Mouse (Mus musculus) CH12.LX (cell line): ENCODE results near the gene Sdhd. TPM values are rescaled to one million over a fixed set of nuclear protein-coding genes. Genes with fewer than 3 reads are reported as not detected.

ENCODE experiments used
- DNase-seq: peaks from one replicate; pipeline ENCODE4 v3.0.0-alpha.2; 2013; ENCODE audit errors: extremely low read depth
- H3K27ac ChIP-seq: 2 replicates; pipeline ENCODE4 v1.5.1; 2012; ENCODE audit warnings: low read depth, mild to moderate bottlenecking, control low read depth, moderate library complexity; ENCODE audit not compliant: insufficient read depth
- H3K27me3 ChIP-seq: replicated peaks from 2 replicates; pipeline ENCODE3; 2012; ENCODE audit warnings: inconsistent platforms
- H3K36me3 ChIP-seq, 2 experiments: replicated peaks in 1 of 2; 2 replicates each; pipeline versions ENCODE3 to v1.6.1; 2012; ENCODE audit warnings: inconsistent platforms in 1 of 2, low read length in 1 of 2, mild to moderate bottlenecking in 1 of 2, mixed read lengths in 1 of 2, moderate library complexity in 1 of 2; ENCODE audit not compliant: control insufficient read depth in 1 of 2, insufficient read depth in 1 of 2
- H3K4me1 ChIP-seq, 2 experiments: 2 replicates each; pipeline ENCODE4 v1.6.1; 2012; ENCODE audit warnings: inconsistent platforms in 1 of 2, moderate library complexity in 1 of 2; ENCODE audit not compliant: insufficient read depth in 2 of 2, control insufficient read depth in 1 of 2
- H3K4me2 ChIP-seq: 2 replicates; pipeline ENCODE4 v1.6.1; 2012; ENCODE audit warnings: low read depth, mild to moderate bottlenecking, control low read depth; ENCODE audit not compliant: poor library complexity, insufficient read depth, severe bottlenecking
- H3K4me3 ChIP-seq, 3 experiments: fragments of 150-350 bp in 1 of 3; sonication (generic) in 1 of 3; replicated peaks in 1 of 3; 2 replicates each; pipeline versions ENCODE3 to v1.5.1; 2011 to 2012; ENCODE audit warnings: low read depth in 2 of 3, low read length in 2 of 3, mild to moderate bottlenecking in 2 of 3, moderate library complexity in 2 of 3, control low read depth in 1 of 3, improper control_type of control experiment in 1 of 3, inconsistent platforms in 1 of 3, mixed read lengths in 1 of 3; ENCODE audit not compliant: poor library complexity in 1 of 3
- H3K79me2 ChIP-seq: replicated peaks from 2 replicates; pipeline ENCODE4 v1.6.1; 2012; ENCODE audit warnings: mild to moderate bottlenecking, moderate library complexity; ENCODE audit not compliant: control insufficient read depth, poor library complexity, insufficient read depth, severe bottlenecking; ENCODE audit errors: extremely low read depth
- H3K9ac ChIP-seq: 2 replicates; pipeline ENCODE4 v1.6.1; 2012; ENCODE audit warnings: low read depth, mild to moderate bottlenecking, control low read depth, moderate library complexity; ENCODE audit not compliant: insufficient read depth
- H3K9me3 ChIP-seq: replicated peaks from 2 replicates; pipeline ENCODE3; 2012; ENCODE audit warnings: low read length, inconsistent platforms, mixed read lengths
- BHLHE40 ChIP-seq: IDR thresholded peaks from 2 replicates; pipeline ENCODE4 v1.6.1; 2011; ENCODE audit warnings: mild to moderate bottlenecking, low read depth, low read length, improper control_type of control experiment
- CHD1 ChIP-seq: IDR thresholded peaks from 2 replicates; pipeline ENCODE4 v1.6.1; 2012; ENCODE audit warnings: low read depth, low read length, improper control_type of control experiment, inconsistent platforms
- CHD2 ChIP-seq: IDR thresholded peaks from 2 replicates; pipeline ENCODE4 v1.6.1; 2011; ENCODE audit warnings: low read length, improper control_type of control experiment
- ELF1 ChIP-seq: IDR thresholded peaks from 2 replicates; pipeline ENCODE4 v1.6.1; 2014; ENCODE audit warnings: low read depth, mild to moderate bottlenecking, inconsistent platforms, low read length, improper control_type of control experiment
- EP300 ChIP-seq: IDR thresholded peaks from 2 replicates; pipeline ENCODE4 v1.6.1; 2011; ENCODE audit warnings: low read length, improper control_type of control experiment
- ETS1 ChIP-seq: conservative IDR thresholded peaks from 2 replicates; pipeline ENCODE4 v1.6.1; 2012; ENCODE audit warnings: low read depth, mild to moderate bottlenecking, inconsistent platforms, low read length, improper control_type of control experiment, moderate library complexity
- HCFC1 ChIP-seq: IDR thresholded peaks from 2 replicates; pipeline ENCODE4 v1.6.1; 2012; ENCODE audit warnings: low read depth, mild to moderate bottlenecking, inconsistent platforms, low read length, improper control_type of control experiment
- IRF4 ChIP-seq: IDR thresholded peaks from 2 replicates; pipeline ENCODE4 v1.6.1; 2014; ENCODE audit warnings: low read depth, mild to moderate bottlenecking, inconsistent platforms, low read length, improper control_type of control experiment
- JUN ChIP-seq: IDR thresholded peaks from 2 replicates; pipeline ENCODE4 v1.6.1; 2011; ENCODE audit warnings: low read depth, mild to moderate bottlenecking, low read length, improper control_type of control experiment, moderate library complexity; ENCODE audit not compliant: insufficient read depth
- JUND ChIP-seq: conservative IDR thresholded peaks from 2 replicates; pipeline ENCODE4 v1.6.1; 2011; ENCODE audit warnings: low read depth, low read length, improper control_type of control experiment
- KAT2A ChIP-seq: IDR thresholded peaks from 2 replicates; pipeline ENCODE4 v1.6.1; 2012; ENCODE audit warnings: low read length, improper control_type of control experiment, inconsistent platforms; ENCODE audit not compliant: insufficient replicate concordance
- MAFK ChIP-seq: IDR thresholded peaks from 2 replicates; pipeline ENCODE4 v1.6.1; 2011; ENCODE audit warnings: low read length, improper control_type of control experiment; ENCODE audit not compliant: insufficient replicate concordance
- MAZ ChIP-seq: IDR thresholded peaks from 2 replicates; pipeline ENCODE4 v1.6.1; 2012; ENCODE audit warnings: low read depth, mild to moderate bottlenecking, inconsistent platforms, low read length, improper control_type of control experiment, moderate library complexity
- MEF2A ChIP-seq: IDR thresholded peaks from 2 replicates; pipeline ENCODE4 v1.6.1; 2014; ENCODE audit warnings: low read depth, mild to moderate bottlenecking, inconsistent platforms, low read length, improper control_type of control experiment, borderline replicate concordance
- MXI1 ChIP-seq: IDR thresholded peaks from 2 replicates; pipeline ENCODE4 v1.6.1; 2011; ENCODE audit warnings: mild to moderate bottlenecking, low read depth, low read length, improper control_type of control experiment
- MYC ChIP-seq: IDR thresholded peaks from 2 replicates; pipeline ENCODE4 v1.6.1; 2011; ENCODE audit warnings: low read depth, mild to moderate bottlenecking, improper control_type of control experiment, low read length
- NRF1 ChIP-seq: IDR thresholded peaks from 2 replicates; pipeline ENCODE4 v1.6.1; 2014; ENCODE audit warnings: low read depth, mild to moderate bottlenecking, inconsistent platforms, low read length, improper control_type of control experiment, moderate library complexity
- PAX5 ChIP-seq: IDR thresholded peaks from 2 replicates; pipeline ENCODE4 v1.6.1; 2012; ENCODE audit warnings: low read length, inconsistent platforms, mixed read lengths
- POLR2A ChIP-seq: IDR thresholded peaks from 2 replicates; pipeline ENCODE4 v1.6.1; 2011; ENCODE audit warnings: low read depth, mild to moderate bottlenecking, improper control_type of control experiment, low read length
- POLR2AphosphoS2 ChIP-seq: IDR thresholded peaks from 2 replicates; pipeline ENCODE4 v1.6.1; 2011; ENCODE audit warnings: low read depth, low read length, improper control_type of control experiment
- RCOR1 ChIP-seq: conservative IDR thresholded peaks from 2 replicates; pipeline ENCODE4 v1.6.1; 2012; ENCODE audit warnings: low read depth, mild to moderate bottlenecking, inconsistent platforms, low read length, improper control_type of control experiment
- SIN3A ChIP-seq: IDR thresholded peaks from 2 replicates; pipeline ENCODE4 v1.6.1; 2012; ENCODE audit warnings: low read length, improper control_type of control experiment, inconsistent platforms
- SMC3 ChIP-seq: IDR thresholded peaks from 2 replicates; pipeline ENCODE4 v1.6.1; 2011; ENCODE audit warnings: low read depth, low read length, improper control_type of control experiment
- TCF12 ChIP-seq: IDR thresholded peaks from 2 replicates; pipeline ENCODE4 v1.6.1; 2014; ENCODE audit warnings: low read depth, mild to moderate bottlenecking, inconsistent platforms, low read length, improper control_type of control experiment
- USF1 ChIP-seq: IDR thresholded peaks from 2 replicates; pipeline ENCODE4 v1.6.1; 2014; ENCODE audit warnings: low read depth, mild to moderate bottlenecking, inconsistent platforms, low read length, improper control_type of control experiment
- USF2 ChIP-seq: conservative IDR thresholded peaks from 2 replicates; pipeline ENCODE4 v1.6.1; 2011; ENCODE audit warnings: low read depth, low read length, improper control_type of control experiment
- ZKSCAN1 ChIP-seq: IDR thresholded peaks from 2 replicates; pipeline ENCODE4 v1.6.1; 2012; ENCODE audit warnings: low read depth, inconsistent platforms, low read length, improper control_type of control experiment, borderline replicate concordance
- ZNF384 ChIP-seq: IDR thresholded peaks from 2 replicates; pipeline ENCODE4 v1.6.1; 2012; ENCODE audit warnings: low read depth, low read length, improper control_type of control experiment, inconsistent platforms
- dilution Hi-C: fragments of 300-500 bp; cut with MboI; formaldehyde crosslinking; loops from 2 replicates; pipeline ENCODE4 v1.14.3; 2020; ENCODE audit warnings: low sequenced_read_pairs; ENCODE audit not compliant: extremely low pct_unique_long_range_greater_than_20kb, extremely low pct_ligation_motif_present
- in situ Hi-C: fragments of 300-500 bp; cut with MboI; formaldehyde crosslinking; loops from 3 replicates; pipeline ENCODE4 v1.14.3; 2019; ENCODE audit warnings: low sequenced_read_pairs, low pct_ligation_motif_present, low pct_unique_long_range_greater_than_20kb, mixed read lengths
- polyA plus RNA-seq: library from polyadenylated mRNA; unstranded; fragments of >175 nt; gene quantifications from 2 replicates; pipeline ENCODE4 v1.2.1, GENCODE M21; 2012; ENCODE audit warnings: low read depth; ENCODE audit not compliant: insufficient read length
- total RNA-seq, 2 experiments: library from RNA; depleted of rRNA; stranded (reverse); fragments of 300-350 nt in 1 of 2; fragments of >200 nt in 1 of 2; gene quantifications; 2 replicates each; pipeline ENCODE4 v1.2.3; 2012 to 2014

Gene Sdhd
- total and polyA plus RNA-seq, 3 experiments: 215 to 407 (median 240) TPM

DNA sequence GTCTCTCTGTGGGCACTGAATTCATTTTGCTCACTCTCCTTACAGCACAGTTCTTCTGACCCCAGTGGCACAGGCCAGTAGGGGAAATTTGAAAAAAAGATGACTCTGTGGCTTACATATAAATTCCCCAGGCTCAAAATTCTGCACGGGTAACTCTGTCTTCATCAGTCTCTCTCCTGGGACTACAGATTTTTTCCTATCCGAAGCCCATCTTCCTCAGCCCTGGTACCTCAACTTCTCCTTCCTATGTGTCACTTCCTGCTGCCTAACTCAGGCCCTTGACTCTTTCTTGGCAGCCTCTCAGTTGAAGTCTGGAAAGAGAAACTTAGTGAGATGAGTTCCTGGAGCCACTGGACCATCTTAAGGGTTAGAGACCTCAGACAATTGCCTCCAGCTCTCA is 50.1 kb downstream of the Sdhd start:
- Histone ChIP-seq H3K9me3 (no peaks in the 10 kb centered on the region), H3K9ac (peak overlapping the region; percentile 39), H3K27ac (peak overlapping the region; percentile 54), H3K27me3 (peaks cover 3% of the 10 kb centered on the region), H3K36me3 (no peaks in the 10 kb centered on the region), H3K79me2 (0 out of 2 replicates have a peak, but pooled peaks cover 2% of the 10 kb centered on the region), H3K4me1 (peaks cover 24 to 45% of the 10 kb centered on the region in 2 experiments), H3K4me2 (peak overlapping the region; percentile 94), H3K4me3 (no peak overlapping the region)
- TF ChIP-seq TCF12 (0 out of 2 replicates have a peak, but pooled peaks have one; percentile 40), MYC (no peak), ELF1 (peak; percentile 60; the same call in 1 of the 2 replicates), BHLHE40 (peak; percentile 97), PAX5 (no peak), ZNF384 (peak; percentile 85), RCOR1 (peak; percentile 40; the same call in 1 of the 2 replicates), ETS1 (peak; percentile 91), SIN3A (peak; percentile 36; the same call in 1 of the 2 replicates), NRF1 (no peak), HCFC1 (no peak), IRF4 (peak; percentile 64), MEF2A (peak; percentile 69), CHD2 (no peak), USF1 (no peak), MAFK (peak; percentile 81; the same call in 1 of the 2 replicates), JUND (peak; percentile 42; the same call in 1 of the 2 replicates), MAZ (no peak), MXI1 (no peak), USF2 (no peak), CHD1 (no peak), POLR2AphosphoS2 (no peak), KAT2A (0 out of 2 replicates have a peak, but pooled peaks have one; percentile 48), ZKSCAN1 (no peak), JUN (0 out of 2 replicates have a peak, but pooled peaks have one; percentile 25), SMC3 (no peak), EP300 (peak; percentile 81), POLR2A (peak; percentile 34; the same call in 1 of the 2 replicates)
- dilution Hi-C loops: no loop called here
- DNase-seq: peak; percentile 84
- in situ Hi-C loops: no loop called here
